Mouse (Mus musculus) testis, adult 2 months (tissue): Measurements from ENCODE around the gene C3ar1. TPM values are rescaled to one million over a fixed set of nuclear protein-coding genes. Genes with fewer than 3 reads are reported as not detected.

ENCODE experiments used
- H3K27ac ChIP-seq: fragments of 200-500 bp; 2 replicates; pipeline ENCODE4 v1.5.1; 2012; ENCODE audit warnings: low read depth, low read length; ENCODE audit not compliant: control insufficient read depth, insufficient read depth
- H3K27me3 ChIP-seq: fragments of 200-500 bp; 2 replicates; pipeline ENCODE4 v1.6.1; 2012; ENCODE audit warnings: mild to moderate bottlenecking, low read length, moderate library complexity; ENCODE audit not compliant: control insufficient read depth, insufficient read depth
- H3K36me3 ChIP-seq: fragments of 200-500 bp; 2 replicates; pipeline ENCODE4 v1.6.1; 2012; ENCODE audit warnings: mild to moderate bottlenecking, low read length; ENCODE audit not compliant: control insufficient read depth, insufficient read depth
- H3K4me1 ChIP-seq: fragments of 200-500 bp; 2 replicates; pipeline ENCODE4 v1.6.1; 2012; ENCODE audit warnings: low read length; ENCODE audit not compliant: control insufficient read depth, insufficient read depth
- H3K4me3 ChIP-seq: fragments of 200-500 bp; 2 replicates; pipeline ENCODE4 v1.5.1; 2012; ENCODE audit warnings: low read depth, mild to moderate bottlenecking, low read length, moderate library complexity, mixed read lengths; ENCODE audit not compliant: control insufficient read depth
- CTCF ChIP-seq: fragments of 200-500 bp; IDR thresholded peaks from 2 replicates; pipeline ENCODE4 v1.5.1; 2012; ENCODE audit warnings: low read depth, mild to moderate bottlenecking, inconsistent platforms, low read length, moderate library complexity; ENCODE audit not compliant: control insufficient read depth, insufficient read depth, insufficient replicate concordance
- POLR2A ChIP-seq: fragments of 200-500 bp; IDR thresholded peaks from 2 replicates; pipeline ENCODE4 v1.6.1; 2012; ENCODE audit warnings: low read depth, mild to moderate bottlenecking, inconsistent platforms, low read length, moderate library complexity; ENCODE audit not compliant: control insufficient read depth
- polyA plus RNA-seq: library from polyadenylated mRNA; depleted of rRNA; stranded (reverse); fragments of >200 nt; gene quantifications from 2 replicates; pipeline ENCODE4 v1.2.3, GENCODE M21; 2012

Gene C3ar1
- polyA plus RNA-seq, 1 experiment = 0.67 TPM

DNA sequence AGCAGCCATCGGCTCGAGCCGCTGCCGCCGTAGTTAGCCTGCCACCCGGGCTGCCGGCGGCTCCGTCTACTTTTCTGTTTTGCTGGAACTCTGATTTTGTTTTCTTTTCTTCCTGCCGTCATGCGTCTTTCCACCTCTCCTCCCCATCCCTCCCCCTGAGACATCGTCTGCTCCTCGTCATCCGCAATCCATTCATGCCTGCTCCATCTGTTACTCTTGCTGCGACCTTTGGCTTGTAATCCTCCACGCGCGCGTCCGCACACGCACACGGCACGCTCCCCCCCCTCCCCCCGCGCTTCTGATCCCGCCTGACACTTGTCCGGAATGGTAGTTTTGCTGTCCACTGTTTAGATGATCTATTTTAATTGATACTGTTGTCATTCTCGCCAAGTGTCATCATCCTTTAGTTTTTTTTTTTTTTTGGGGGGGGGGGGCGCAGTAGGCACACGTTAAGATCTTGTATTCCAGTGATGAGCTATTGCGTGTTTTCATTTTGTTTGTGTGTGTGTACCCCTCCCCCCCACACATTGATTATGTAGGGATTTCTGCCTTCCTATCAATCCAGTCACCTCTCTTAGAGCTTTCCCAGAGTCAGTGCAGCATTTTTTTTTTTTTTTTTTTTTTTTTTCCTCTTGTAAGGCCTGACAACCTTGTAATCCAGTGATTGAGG is 18.9 kb upstream of the C3ar1 start:
- Histone ChIP-seq H3K27me3 (no peaks in the 10 kb centered on the region), H3K36me3 (no peaks in the 10 kb centered on the region), H3K4me3 (peak overlapping the region; percentile 92), H3K27ac (peak overlapping the region; percentile 82), H3K4me1 (no peaks in the 10 kb centered on the region; the same call in 1 of the 2 replicates)
- no peak for TF ChIP-seq CTCF
- TF ChIP-seq POLR2A = no peak

DNA sequence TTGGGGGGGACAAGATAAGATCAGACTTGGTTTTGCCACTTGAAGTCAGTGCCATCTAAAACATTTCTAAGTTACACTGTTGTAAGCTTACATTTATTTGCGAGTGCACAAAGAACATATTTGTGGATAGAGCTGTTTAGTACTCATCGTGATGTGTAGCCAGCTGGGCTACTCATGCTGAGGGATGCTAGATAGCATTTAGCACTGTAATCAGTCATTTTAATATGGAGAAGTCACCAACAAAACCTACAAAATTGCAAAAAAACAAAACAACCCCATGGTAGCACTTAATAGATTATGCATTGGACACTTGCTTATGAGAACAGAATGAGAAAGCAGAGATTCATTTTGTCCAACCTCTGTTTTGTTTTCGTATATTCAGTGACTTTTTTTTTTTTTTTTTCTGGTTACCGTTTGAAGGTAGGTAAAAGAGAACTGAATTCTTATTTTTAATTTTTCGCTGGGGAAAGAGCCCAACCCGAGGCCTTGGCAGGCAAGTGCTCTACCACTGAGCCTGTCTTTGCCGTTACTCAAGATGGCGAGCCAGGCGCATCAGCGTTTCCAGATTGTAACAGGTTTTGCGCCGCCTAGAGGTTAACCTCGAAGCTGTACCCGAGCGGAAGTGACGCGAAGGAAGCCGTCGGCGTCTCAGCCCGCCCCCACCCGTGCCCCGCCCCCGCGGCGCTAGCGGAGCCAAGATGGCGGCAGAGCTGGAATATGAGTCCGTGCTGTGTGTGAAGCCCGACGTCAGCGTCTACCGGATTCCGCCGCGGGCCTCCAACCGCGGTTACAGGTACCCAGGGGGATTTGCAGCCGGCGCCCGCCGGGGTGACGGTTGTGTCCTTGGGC is 18.1 kb upstream of the C3ar1 start, which contains the start of gene Necap1:
TSS of gene Necap1 (plus strand) at position 604 of the 849 bp plus-strand sequence.
- peak; percentile 79; the same call in 1 of the 2 replicates for TF ChIP-seq CTCF
- TF ChIP-seq POLR2A = peak; percentile 97; the same call in 1 of the 2 replicates

DNA sequence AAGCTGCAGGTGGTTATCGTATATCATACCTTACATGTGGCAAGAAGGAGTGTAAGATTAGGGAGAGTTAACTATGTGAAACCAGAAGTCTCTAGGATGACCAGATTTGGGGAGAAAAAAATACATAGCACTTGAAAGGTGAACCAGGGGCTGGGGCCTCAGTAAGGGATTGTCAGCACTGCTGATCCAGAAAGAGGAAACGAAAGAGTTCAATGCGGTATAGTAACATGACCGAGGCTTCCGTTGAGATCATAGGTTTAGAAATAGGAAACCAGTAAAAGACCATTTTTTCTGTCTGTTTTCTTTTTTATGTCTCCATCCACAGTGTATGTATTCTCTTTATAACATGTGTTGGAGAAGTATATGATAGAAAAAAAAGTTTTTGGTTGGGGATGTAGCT is 16.8 kb upstream of the C3ar1 start:
- Histone ChIP-seq H3K36me3 (no peaks in the 10 kb centered on the region), H3K4me1 (no peaks in the 10 kb centered on the region; the same call in 1 of the 2 replicates), H3K27ac (no peak overlapping the region), H3K4me3 (no peak overlapping the region), H3K27me3 (no peaks in the 10 kb centered on the region)
- no peak for TF ChIP-seq POLR2A
- no peak for TF ChIP-seq CTCF

More for the DNA sequence above, 18.1 kb upstream of the C3ar1 start, which contains the start of gene Necap1:
- Histone ChIP-seq H3K4me1 (no peaks in the 10 kb centered on the region; the same call in 1 of the 2 replicates), H3K27ac (peak within 1 kb of the TSS; percentile 90), H3K36me3 (no peaks in the 10 kb centered on the region), H3K4me3 (peak within 1 kb of the TSS; percentile 92), H3K27me3 (no peaks in the 10 kb centered on the region)

DNA sequence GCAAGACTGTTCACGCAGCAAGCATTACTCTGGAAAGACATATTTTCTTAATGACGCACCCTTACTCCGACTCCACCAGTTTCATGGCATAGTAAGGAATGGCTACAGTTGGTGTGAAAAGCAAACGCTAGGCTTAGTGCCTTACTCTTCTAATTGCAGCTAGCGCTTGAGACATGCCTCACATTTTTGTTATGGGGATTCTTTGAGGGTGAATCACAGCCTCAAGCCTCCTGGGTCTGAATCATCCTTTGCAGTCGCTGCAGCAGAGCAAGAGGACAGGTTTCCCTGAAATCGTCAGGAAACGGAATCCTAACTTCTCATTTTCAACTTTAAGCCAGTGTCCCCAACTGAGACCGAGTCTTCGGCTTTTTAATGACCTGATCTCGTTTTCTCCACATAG is 13.9 kb upstream of the C3ar1 start:
- TF ChIP-seq POLR2A = no peak
- no peak for TF ChIP-seq CTCF
- H3K27me3 ChIP-seq = no peaks in the 10 kb centered on the region
- no peaks in the 10 kb centered on the region for H3K36me3 ChIP-seq
- H3K4me1 ChIP-seq = no peaks in the 10 kb centered on the region
- H3K27ac ChIP-seq = no peak overlapping the region
- H3K4me3 ChIP-seq = no peak overlapping the region

DNA sequence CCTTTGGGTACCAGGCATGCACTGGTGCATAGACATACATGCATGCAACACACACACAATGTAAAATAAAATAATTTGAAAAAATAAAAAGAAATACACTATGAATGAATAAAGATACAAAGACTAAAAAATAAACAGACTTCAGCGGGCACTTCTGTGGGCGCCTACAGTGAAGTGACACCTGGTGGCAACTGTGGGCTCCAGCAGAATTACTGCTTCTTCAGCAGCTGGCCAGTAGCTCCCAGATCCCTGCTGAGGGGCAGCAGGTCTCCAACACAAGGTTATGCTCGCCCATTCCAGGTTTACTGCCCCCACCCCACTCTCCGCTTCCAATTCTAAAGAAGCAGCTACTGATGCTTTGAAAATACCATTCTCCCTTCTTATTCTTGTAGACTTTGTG is 12.0 kb upstream of the C3ar1 start:
- Histone ChIP-seq H3K4me1 (no peaks in the 10 kb centered on the region), H3K36me3 (no peaks in the 10 kb centered on the region), H3K4me3 (no peak overlapping the region), H3K27ac (no peak overlapping the region), H3K27me3 (no peaks in the 10 kb centered on the region)
- TF ChIP-seq CTCF = no peak
- TF ChIP-seq POLR2A = no peak

DNA sequence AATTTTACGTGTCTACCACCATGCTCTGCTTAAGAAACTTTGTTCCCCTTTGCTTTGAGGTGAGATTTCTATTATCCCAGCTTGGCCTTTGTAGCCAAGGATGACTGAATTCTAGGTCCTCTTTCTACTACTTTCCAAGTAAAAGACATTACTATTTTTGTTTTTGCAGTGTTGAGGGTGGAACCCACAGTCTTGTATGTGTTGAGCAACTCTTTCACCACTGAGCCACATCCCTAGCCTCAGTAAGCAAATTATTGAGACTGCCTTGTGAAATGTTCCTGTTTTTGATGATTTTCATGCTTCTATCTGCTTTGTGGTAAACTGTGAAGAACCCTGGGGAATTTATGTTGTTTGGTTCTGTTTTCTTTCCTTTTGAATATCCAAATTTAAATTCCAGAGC is 6.9 kb upstream of the C3ar1 start:
- no peaks in the 10 kb centered on the region for H3K4me1 ChIP-seq
- TF ChIP-seq POLR2A = no peak
- TF ChIP-seq CTCF = no peak

DNA sequence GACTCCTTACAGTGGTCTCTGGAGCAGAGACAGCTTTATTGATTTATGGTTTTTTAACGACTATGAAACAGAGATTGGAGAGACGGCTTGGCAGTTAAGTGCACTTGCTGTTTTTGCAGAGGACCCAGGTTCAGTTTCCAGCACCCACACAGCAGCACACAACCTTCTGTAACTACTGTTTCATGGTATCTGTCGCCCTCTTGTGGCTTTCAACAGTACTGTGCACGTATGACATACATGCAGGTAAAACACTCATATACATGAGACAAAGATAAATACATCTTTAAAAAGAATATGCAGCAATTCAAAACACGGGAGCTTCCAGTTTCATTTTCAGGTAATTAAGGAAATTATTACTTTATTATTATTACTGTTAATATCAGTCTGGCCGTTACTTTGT is 6.5 kb upstream of the C3ar1 start:
- H3K4me3 ChIP-seq = no peak overlapping the region
- no peaks in the 10 kb centered on the region for H3K36me3 ChIP-seq
- TF ChIP-seq CTCF = no peak
- no peak for TF ChIP-seq POLR2A
- H3K27ac ChIP-seq = no peak overlapping the region
- H3K27me3 ChIP-seq = no peaks in the 10 kb centered on the region
- no peaks in the 10 kb centered on the region for H3K4me1 ChIP-seq

More for the DNA sequence above, 6.9 kb upstream of the C3ar1 start:
- Histone ChIP-seq H3K27me3 (no peaks in the 10 kb centered on the region), H3K4me3 (no peak overlapping the region), H3K27ac (no peak overlapping the region), H3K36me3 (no peaks in the 10 kb centered on the region)
